Mouse (Mus musculus) left cerebral cortex, postnatal 36 days (tissue): Measurements from ENCODE around the gene Gm10282. TPM values are rescaled to one million over a fixed set of nuclear protein-coding genes. Genes with fewer than 3 reads are reported as not detected.

Source experiments
- DNase-seq, 2 experiments: peaks; one replicate each; pipeline ENCODE4 v3.0.0; 2021 to 2022; ENCODE audit warnings: low spot score in 2 of 2, mixed read lengths in 1 of 2
- intact Hi-C: fragments of 180-260 bp; cut with DNase I; formaldehyde crosslinking; loops from one replicate; pipeline ENCODE4 v1.15.1; 2025
- total RNA-seq, 2 experiments: library from RNA; stranded (reverse); gene quantifications; 2 replicates each; pipeline ENCODE4 v1.2.3; 2021

The Gm10282 gene
- total RNA-seq, 2 experiments from 2014 or later, result 5.2 to 6.4 TPM

DNA sequence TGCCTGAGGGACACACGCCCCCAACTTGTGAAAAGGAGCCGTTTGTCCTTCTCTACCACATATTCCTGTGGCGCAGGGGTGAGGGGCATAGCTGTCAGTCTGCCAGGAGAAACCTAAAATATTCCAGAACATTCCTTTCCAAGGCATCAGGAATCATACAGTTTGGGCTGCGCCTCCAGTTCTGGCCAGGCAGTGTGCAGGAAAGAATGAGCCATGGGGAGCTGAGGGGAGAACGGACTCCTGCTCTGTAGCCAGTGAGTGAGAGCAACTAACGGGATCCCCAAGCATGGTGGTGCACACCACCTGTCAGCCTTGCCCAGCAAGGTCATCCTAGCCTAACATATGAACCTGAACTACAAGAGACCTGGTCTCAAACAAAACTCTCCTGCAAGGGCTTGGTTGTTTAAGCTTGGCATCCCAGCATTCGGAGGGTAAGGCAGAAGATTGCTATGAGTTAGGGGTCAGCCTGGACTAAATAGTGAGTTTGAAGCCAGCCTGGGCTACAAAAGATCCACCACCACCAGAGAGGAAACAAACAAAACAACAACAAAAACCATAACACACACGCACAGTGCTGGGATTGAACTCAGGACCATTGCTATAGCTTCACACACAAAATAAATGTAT, 2.0 kb downstream of the Gm10282 start:
- intact Hi-C loops, result no loop called here

DNA sequence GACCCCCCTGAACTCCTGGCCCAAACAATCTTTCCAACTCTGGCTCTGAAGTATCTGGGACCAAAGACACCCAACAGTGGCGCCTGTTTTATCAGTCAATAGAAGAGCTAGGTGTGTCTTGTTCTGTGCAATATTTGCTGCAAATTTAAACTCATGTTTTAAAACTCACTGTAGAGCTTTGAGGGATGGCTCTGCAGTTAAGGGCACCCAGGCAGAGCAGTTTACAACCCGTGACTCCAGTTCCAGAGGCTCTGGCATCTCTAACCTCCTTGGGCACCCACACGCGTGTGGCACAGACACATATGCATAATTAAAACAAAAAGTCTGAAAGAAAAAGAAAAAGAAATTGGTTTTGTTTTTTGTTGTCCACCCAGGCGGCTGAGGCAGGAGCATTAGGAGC, 3.6 kb downstream of the Gm10282 start:
- intact Hi-C loops, result no loop called here
- DNase-seq, result no peak

More for the DNA sequence above, 2.0 kb downstream of the Gm10282 start:
- DNase-seq, result no peak

- intact Hi-C loops, result no loop called here
- DNase-seq, result no peak
Measured at GRCm38 (mm10) chr8:72300654-72301400, 4.2 kb downstream of the Gm10282 start.

DNA sequence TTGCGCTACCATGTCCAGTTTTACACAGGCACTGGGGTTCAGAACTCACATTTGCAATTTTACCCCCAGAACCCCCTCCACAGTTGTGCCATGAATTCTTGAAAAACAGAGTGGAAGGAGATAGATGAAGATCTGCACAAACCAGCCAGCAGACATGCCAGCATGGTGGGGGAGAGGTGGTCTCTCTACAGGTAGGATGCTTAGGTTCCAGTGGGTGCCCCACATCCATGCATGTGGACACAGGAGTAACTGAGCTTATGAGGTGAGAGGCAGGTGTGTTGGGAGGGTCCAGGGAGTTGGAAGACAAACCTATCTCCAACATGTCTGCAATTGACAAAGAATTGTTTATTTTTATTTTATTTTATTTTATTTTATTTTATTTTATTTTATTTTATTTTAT, 6.1 kb downstream of the Gm10282 start:
- no peak for DNase-seq
- intact Hi-C loops, result no loop called here

GRCm38 (mm10) chr8:72296561-72296960, 8.5 kb downstream of the Gm10282 start:
- DNase-seq, result no peak
- intact Hi-C loops, result no loop called here

GRCm38 (mm10) chr8:72295679-72296078, 9.4 kb downstream of the Gm10282 start:
- intact Hi-C loops, result no loop called here
- peak; percentile 63 to 65 for DNase-seq

DNA sequence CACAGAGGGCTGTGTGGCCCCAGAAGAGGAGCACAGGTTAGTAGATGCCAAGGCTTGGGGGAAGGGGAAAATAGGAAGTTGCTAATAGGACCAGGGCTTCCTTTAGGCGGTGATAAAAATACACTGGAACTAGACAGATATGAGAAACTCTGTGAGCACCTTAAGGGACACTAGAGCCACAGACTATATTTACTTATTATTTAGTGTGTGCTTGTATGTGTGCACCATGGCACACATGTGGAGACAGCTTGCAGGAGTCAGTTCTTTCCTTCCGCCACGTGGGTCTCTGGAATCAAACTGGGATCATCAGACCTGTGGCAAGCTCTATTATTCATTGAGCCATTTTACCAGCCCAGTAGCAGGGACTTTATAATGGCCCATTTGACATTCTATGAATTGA, 9.9 kb downstream of the Gm10282 start:
- intact Hi-C loops, result no loop called here

GRCm38 (mm10) chr8:72293309-72293708, 11.8 kb downstream of the Gm10282 start:
- intact Hi-C loops, result no loop called here
- DNase-seq, result no peak

More for the DNA sequence above, 9.9 kb downstream of the Gm10282 start:
- no peak for DNase-seq

DNA sequence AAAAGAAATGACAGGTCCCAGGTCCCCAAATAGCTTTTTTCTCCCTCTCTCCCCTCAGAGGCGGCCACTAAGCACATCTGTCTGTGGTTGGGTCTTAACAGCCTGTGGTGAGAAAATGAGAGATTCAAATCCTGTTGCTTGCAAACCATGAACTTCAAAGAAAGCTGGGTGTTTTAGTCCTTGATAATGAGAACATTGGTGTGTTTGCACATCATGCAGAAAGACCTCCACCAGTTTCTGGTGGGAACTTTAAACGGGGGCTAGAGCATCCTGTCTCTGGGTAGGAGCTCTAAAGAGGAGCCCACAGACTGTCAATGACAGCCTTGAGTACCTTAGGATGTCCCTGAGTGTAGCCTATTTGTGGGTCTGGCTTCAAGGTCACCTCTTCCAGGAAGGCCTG, 14.0 kb downstream of the Gm10282 start:
- intact Hi-C loops, result no loop called here
- DNase-seq, result no peak

DNA sequence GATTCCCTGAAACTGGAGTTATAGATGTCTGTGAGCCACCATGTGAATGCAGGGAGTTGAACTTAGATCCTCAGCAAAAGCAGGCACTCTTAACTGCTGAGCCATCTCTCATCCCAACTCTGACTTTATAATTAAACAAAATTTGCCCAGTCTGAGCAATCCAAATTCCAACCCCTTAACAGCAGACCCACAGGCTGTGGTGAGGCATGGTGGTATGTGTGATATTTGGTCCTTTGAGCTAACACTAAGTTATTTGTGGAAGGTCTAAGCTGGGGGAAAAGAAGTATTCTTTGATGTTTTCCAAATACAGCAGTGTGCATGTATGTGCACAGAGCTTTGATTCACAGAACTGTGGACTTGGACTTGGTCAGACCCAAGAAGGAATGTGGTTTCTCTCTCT, 16.0 kb downstream of the Gm10282 start:
- intact Hi-C loops, result no loop called here
- no peak for DNase-seq

DNA sequence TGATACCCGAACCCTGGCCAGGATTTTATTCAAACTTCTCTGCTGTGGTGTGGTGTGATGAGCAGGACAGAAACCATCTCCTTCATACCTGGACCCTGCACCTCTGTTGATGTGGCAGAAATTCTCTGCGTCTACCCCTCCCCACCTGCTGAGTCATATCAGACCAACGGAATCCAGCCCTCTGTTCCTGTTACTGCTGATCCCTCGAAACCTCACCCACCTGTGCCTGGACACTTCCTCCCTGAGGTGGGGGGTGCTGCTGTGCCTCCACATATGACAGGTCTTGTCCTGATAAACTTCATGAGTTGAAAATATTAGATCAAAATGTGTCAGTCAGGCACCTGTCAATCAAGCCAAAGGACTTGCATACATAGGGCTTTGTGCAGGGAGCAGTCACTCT, 19.8 kb downstream of the Gm10282 start:
- intact Hi-C loops, result no loop called here

GRCm38 (mm10) chr8:72281634-72282033, 23.4 kb downstream of the Gm10282 start:
- intact Hi-C loops, result no loop called here
- DNase-seq, result no peak

More for the DNA sequence above, 19.8 kb downstream of the Gm10282 start:
- DNase-seq, result no peak

GRCm38 (mm10) chr8:72279151-72279550, 25.9 kb downstream of the Gm10282 start:
- DNase-seq, result no peak
- intact Hi-C loops, result no loop called here

- no peak for DNase-seq
- intact Hi-C loops, result no loop called here
Measured at GRCm38 (mm10) chr8:72277244-72277643, 27.8 kb downstream of the Gm10282 start.

DNA sequence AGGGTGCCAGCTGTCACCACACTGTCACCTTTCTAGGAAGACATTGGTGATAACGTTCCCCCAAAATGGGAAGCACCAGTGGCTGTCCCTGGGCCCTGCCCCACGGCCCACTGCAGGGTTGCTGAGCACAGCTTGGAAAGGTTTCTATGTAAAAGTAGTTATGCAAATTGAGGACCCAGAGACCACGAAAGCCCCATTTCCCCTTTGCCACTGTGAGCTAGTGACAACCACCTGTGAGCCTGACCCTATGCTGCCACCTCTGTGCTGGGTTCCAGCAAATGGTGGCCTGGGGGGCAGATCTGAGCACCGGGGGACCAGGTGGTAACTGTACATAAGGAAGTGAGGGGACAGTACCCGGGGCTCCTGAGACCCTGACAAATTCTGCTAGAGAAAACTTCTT, 31.3 kb downstream of the Gm10282 start:
- intact Hi-C loops, result loop anchor here (5.0 kb wide), 1 partner anchor 43 kb away; the partner anchor contains the start of gene Klf2

GRCm38 (mm10) chr8:72273111-72273770, 31.8 kb downstream of the Gm10282 start:
- no peak for DNase-seq
- intact Hi-C loops, result loop anchor here (5.0 kb wide), 1 partner anchor 44 kb away; the partner anchor contains the start of gene Klf2

More for the DNA sequence above, 31.3 kb downstream of the Gm10282 start:
- no peak for DNase-seq

DNA sequence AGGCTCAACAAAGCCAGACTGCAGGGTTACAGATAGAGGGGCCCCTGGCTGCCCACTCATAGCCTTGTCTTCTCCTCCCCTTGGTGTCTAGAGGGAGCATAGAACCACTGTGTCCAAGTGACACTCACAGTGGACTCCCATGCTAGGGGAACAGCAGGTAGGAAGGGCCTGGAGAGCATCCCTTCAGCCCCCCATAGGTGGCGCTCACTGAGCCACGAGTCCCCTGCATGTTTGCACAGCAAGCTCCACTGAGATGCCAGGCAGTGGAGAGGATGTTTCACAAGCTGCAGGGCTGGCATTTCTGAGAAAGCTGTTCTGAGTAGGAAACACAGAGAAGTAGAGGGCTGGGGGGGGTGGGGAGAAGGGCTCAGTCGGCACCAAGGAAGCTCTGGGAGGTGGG, 32.7 kb downstream of the Gm10282 start:
- intact Hi-C loops, result loop anchor here (5.0 kb wide), 1 partner anchor 45 kb away; the partner anchor contains the start of gene Klf2
- peak; percentile 51 to 53 for DNase-seq

- DNase-seq, result no peak
- intact Hi-C loops, result loop anchor here (5.0 kb wide), 1 partner anchor 46 kb away; the partner anchor contains the start of gene Klf2
Measured at GRCm38 (mm10) chr8:72271691-72272090, 33.4 kb downstream of the Gm10282 start.

- DNase-seq, result no peak
- intact Hi-C loops, result loop anchor here (5.0 kb wide), 1 partner anchor 46 kb away; the partner anchor contains the start of gene Klf2
Measured at GRCm38 (mm10) chr8:72271051-72271660, 33.9 kb downstream of the Gm10282 start.

DNA sequence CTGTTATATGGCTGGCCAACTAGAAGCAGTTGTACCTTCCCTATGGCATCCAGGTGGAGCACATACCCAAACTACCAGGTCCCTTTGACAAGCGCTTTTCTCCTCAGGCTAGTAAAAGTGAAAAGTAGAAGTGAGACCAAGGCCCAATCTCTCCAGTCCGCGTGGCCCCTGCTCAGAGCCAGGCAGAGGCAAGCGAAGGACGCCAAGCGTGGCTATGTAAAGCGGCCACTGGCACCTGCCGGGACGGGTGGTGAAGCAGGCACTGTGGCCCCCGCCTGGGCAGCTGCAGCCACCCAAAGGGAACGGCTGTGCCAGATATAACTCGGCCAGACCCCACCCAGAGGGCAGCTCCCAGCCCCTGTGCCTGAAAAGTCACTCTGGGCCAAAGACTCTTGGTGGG, 34.5 kb downstream of the Gm10282 start:
- DNase-seq, result no peak
- intact Hi-C loops, result loop anchor here (5.0 kb wide), 1 partner anchor 47 kb away; the partner anchor contains the start of gene Klf2
